Mouse (Mus musculus) stomach, postnatal 0 days (tissue): Measurements from ENCODE around the gene Tpm4.

Source experiments
- CTCF ChIP-seq: IDR thresholded peaks from 2 replicates; pipeline ENCODE4 v1.5.1; 2016; ENCODE audit warnings: antibody characterized with exemption, low read depth, mild to moderate bottlenecking, moderate library complexity
- EP300 ChIP-seq: optimal IDR thresholded peaks from 2 replicates; pipeline ENCODE3; 2016; ENCODE audit warnings: antibody characterized with exemption

- TF ChIP-seq CTCF (no peak), EP300 (no peak)
These were observed 2.4 kb upstream of the Tpm4 start for GRCm38 (mm10) chr8:72132417-72132816.
